Mouse (Mus musculus) retina, postnatal 7 days (tissue): ENCODE measurements around the gene D630045J12Rik.

Source experiments
- DNase-seq: peaks from one replicate; pipeline ENCODE4 v3.0.0-alpha.2; 2012; ENCODE audit warnings: low read depth, low spot score

Gene D630045J12Rik

DNA sequence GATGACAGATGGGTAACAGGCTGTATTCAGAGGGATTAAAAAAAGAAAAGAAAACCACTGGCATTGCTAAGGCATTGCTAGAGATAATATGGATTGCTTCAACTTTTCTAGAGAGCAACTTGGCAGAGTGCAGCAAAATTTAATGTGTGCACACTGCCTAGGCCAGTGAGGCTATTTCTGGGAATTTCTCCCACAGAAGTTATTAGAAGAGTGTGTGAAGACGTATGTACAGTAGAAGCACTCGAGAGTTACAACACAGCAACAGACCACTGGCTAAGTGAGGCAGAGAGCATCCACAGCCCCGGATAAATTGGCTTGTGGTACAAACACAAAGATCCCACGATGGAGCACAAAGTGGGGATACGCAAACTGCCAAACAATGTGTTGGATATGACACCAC lies 11.0 kb downstream of the D630045J12Rik start:
- DNase-seq = no peak

DNA sequence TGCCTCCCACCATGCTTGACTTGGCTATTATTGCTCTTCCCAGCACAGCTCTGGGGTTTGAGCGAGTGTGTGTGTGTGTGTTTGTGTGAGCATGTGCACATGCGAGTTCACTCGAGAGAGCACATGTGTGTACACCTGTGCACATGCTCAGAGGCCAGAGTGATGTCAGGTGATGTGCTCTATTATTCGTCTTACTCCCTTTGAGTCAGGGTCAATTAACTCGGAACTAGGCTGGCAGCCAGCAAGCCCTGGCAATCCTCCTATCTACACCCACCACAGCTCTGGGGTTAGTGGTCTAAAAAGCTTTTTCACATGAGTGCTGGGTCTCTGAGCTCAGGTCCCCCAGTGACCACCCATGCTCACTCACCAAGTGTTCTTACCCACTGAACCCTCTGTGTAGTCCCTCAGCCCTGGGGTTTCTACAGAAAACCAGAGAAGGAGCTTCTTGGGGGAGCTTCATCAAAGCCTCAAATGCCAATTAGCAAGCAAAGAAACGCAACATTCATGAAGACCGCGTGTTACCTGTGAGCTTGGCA lies 11.4 kb downstream of the D630045J12Rik start:
- DNase-seq = no peak

DNA sequence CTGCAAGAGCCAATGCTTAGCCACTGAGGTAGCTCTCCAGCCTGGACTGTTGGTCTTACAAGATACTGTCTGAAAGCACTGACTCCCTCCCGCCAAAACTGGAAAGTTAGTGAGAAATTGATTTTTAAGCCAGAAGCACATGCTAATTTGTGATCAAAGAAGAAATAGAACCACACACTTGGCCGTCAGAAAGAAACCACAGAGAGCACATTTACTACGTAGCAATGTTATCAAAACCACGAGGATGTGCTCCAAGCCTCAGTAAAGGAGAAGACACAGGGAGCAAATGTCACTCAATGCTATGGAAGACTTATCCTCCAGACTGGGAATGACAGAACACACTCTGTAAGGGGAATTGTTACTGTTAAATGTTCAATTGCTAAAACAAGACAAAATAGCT lies 12.3 kb downstream of the D630045J12Rik start:
- DNase-seq = no peak

DNA sequence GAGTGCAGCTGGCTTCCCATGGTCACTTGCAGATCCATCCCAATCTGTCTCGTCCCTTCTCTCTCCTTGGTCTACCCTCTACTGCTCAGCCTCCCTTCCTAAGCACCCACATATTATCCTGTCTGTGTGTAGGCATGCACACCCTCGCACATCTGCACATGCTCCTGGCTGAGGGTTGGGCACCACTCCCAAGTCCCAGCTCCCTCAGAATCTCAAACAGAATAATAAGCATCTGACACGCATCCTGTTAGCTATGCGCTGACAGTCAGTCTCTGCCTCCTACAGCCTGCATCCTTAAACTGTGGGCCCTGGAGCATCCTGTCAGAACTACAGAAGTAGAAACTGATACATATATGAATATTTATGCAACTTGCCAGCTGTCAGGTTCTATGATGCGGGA lies 13.2 kb downstream of the D630045J12Rik start:
- no peak for DNase-seq

DNA sequence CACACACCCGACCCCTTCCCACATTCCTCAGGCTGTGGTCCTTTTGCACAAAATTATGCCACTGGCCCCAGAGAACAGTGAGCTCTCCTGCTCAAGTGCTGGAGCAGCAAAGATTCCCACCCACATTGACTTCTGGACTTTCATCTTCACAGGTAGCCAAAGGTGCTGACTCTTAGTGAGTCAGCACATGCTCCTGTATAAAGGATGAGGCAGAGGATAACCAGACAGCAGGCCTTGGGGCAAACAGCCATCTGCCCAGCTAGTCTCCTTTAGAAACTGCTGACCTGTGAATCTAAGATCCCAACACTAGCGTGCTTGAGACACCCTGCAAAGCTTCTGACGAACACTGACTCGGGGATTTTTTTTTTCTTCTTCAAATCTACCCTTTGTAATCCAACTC lies 15.4 kb downstream of the D630045J12Rik start:
- DNase-seq = no peak

DNA sequence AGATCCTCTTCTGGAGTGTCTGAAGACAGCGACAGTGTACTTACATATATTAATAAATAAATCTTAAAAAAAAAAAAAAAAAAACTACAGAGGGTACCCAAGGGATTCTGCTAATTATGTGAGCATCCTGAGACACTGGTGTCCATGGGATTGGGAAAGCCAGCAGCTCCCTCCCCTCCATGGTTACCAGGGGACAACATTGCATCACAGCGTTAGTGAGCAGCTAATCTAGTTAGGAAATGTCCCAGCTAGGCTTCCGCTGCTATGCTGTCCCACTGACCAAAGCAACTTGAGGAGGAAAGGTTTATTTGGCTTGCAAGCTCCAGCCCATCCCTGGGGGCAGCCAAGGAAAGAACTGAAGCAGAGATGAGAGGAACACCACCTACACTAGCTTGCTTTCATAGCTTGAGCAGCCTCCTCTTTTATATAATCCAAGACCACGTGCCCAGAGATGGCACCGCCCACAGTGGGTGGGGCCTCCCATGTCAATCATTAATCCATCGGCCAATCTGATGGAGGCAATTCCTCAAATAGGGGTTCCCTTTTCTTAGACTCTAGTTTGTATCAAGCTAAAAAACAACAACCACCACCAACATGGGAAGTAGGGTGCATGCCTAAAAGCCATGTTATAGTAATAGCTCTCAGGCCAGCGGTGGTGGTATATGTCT lies 17.7 kb downstream of the D630045J12Rik start:
- no peak for DNase-seq

DNA sequence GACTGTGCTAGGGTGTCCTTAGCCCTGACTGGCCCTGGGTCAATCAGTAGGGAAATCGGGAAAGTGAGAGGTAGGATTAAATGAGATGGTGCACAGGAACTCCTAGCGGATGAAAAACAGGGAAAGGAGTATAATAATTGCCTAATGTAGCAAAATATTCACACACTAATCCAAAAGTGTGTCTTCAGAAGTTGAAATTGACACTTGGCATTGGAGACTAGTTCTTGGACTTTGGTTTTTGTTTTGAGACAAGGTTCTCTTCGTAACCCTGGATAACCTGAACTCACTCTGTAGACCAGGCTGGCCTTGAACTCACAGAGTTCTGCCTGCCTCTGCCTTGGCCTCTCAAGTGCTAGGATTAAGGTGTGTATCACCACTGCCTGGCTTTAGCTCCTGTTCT lies 20.0 kb downstream of the D630045J12Rik start:
- no peak for DNase-seq

DNA sequence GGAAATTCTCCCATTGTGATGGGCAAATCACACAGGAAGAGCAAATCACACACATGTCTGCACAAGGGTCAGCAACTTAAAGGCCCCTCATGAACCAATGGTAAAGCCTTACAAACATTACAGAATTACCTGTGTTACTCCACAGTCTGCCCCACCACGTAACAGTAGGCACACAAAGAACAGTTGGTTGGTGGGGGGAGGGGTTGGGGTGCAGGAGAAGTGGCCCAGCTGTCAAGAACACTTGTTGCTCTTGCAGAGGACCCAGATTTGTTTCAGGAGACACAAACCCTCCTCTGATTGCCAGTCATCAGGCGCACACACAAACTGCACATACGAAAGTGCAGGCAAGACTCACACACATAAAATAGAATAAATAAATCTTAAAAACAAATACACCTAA lies 20.9 kb downstream of the D630045J12Rik start:
- no peak for DNase-seq

DNA sequence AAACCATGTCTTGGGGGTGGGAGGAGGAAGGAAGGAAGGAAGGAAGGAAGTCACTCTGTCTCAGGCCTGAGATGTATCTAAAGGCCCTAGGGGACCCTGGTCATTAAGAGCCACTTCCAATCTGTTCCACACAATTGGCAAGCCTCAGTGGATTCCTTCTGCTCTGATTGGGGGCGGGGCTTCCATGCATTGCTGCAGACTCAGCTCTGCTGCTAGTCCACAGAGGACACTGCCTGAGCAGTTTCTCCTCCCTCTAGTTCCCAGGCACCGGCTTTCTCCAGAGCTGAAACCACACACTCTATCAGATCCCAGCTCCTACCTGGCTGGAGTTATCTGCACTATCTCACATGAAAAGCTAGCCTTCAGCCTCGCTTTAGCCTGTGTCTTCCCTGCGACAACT lies 21.8 kb downstream of the D630045J12Rik start:
- no peak for DNase-seq

DNA sequence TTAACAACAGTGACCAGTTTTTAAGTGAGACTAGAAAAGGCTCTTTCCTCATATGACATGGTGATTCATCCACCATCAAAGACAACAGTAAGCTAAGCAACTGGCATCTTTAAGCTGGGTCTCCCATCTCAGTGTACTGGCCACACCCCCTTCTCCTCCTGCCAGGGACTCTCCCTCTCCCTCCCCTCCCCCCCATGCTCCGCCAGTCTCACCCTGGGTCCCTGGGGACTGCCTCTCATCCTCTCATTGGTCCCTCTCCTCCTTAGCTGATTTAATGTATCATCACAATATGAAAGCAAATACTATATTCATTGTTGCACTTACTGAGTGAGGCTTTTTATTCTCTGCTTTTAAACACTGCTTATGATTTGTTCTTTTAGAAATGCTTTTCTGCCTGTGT lies 29.7 kb downstream of the D630045J12Rik start:
- no peak for DNase-seq

DNA sequence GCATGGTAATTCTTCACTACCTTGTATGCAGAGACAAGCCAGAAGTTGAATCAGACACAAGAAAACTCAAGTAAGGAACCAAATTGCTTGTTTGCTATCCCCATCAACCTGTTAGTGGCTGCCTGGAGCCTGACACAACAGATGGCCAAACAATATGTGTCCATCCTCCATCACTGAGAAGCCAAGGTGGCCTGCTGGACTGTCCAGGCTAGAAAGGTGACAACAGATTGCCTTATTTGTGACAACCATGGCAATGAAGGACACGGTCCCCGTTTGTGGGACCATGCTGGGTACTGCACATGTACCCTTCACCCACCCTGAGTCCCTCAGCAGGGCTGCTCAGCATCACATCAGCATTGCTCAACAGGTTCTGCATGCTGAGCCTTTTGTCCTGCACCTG lies 34.5 kb downstream of the D630045J12Rik start:
- DNase-seq = no peak

DNA sequence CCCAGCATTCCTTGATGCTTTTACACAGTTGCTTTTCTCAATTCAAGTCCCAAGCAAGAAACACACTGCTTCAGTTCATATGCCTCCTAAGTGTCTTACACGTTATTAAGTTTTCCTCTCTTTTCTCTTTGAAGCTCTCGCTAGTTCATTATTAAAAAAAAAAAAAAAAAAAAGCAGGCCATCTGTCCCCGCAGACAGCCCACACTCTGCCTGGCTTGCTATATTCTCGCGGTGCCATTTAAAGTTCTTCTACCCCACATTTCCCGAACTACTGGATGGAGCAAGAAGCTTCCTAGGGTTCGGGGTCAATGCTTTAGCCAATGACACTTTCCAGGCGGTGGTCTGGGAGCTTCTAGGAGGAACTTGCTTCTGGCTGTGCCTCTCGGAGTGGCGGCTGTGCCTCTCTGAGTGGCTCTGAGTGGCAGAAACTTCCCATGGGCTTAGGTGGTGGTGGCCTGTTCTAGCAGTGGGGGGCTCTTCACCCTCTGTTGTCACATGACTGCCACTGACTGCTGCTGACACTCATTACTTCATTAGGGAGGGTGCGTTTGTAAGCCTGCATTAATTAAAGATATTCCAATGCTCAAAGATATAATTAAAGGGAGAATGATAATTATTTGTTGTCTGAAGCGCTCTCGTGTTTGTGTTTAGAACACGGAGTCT lies 38.2 kb downstream of the D630045J12Rik start:
- DNase-seq = no peak

DNA sequence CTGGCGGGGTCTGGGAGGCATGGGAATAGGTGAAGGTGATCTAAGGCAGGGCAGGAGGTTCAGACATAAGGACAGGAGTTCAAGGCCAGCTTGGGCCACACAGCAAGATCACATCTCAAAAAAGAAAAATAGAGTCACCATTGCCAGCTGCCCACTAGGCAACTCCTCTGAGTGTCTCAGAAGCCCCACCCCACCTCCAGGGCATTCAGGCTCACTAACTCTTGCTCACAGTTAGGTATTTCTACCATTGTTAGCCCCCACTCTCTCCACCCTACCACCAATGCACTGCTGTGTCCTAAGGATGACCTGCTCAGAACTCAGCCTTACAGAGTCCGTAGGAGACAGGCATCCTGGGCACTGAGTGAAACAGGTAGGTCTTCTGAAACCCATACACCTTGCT lies 46.2 kb downstream of the D630045J12Rik start:
- DNase-seq = no peak

DNA sequence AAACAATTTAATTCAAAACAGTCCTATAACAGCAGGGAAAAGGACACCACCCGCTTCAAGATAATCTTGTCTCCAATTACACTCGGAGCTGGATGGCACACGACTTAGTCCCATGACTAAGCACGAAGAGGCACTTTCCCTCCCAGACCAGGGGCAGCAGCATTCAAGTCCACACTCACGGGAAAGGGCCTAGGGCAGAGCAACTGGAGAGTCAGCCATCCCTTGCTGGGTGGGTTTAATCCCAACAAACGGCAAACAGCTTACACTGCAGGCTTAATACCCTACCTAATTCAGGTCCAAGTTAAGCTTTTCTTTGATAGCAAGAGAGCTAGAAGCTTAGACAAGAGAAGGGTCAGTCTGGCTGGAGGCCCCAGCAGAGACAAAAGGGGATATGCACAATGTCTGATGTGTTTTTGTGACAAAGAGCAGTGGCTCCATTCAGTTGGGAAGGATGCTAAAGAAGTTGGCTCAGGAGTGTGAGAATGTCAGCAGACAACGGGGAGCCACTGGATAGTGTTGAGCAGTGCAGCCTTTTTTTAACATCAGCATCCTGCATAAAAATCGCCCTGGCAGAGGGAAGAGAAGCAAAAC lies 46.8 kb downstream of the D630045J12Rik start:
- peak; percentile 25 for DNase-seq

DNA sequence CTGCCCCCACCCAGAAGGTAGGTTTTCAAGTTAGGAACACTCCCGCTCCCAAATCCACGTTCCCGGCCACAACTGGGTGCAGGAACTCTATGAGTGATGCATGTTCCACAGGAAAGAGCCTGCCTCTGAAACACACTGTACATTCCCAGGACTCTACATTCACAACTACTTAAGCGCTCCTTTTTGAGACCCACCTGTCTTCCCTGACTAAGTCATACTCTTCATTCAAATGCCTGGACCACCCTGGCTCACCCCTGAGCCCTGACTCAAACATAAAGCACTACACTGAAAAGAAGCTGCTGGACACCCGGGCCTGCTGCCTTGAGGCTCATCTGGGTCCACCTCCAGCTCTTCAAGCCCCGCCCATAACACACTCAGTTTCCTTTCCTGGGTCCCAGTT lies 48.4 kb downstream of the D630045J12Rik start:
- DNase-seq = no peak

DNA sequence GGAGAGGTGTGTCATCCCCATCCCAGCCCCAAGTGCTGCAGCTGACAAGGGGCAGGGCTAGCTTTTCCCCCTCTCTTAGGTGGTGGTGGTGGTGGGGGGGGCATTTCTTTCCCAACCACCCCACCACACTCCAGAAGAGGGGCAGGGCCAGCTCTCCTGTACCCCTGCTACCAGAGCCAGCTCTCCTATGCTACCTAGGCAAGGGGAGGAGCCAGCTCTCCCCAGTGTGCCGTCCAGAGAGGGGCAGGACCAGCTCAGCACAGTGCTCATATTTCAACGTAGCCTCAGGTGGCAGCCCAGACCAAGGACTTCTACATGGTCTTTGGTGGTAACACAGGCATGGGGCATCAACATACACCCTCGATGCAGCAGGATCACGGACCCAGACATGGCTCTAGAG lies 50.0 kb downstream of the D630045J12Rik start:
- no peak for DNase-seq

DNA sequence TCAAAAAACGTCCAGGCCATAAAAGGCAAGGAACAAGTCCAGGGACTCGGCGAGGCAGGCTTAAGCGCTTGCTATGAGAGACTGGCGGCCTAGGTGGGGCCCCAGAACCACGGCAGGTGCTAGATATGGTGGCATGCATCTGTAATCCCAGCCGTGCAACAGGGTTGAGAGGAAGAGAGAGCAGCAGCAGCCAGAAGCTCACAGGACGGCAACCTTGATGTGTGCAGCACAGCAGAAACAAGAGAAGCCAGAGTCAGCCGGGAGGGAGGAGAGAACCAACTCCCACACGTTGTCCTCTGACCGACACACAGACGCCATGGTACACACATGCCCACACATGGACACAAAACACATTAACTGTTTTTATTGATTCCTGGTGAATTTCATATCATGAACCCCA lies 51.0 kb downstream of the D630045J12Rik start:
- no peak for DNase-seq

DNA sequence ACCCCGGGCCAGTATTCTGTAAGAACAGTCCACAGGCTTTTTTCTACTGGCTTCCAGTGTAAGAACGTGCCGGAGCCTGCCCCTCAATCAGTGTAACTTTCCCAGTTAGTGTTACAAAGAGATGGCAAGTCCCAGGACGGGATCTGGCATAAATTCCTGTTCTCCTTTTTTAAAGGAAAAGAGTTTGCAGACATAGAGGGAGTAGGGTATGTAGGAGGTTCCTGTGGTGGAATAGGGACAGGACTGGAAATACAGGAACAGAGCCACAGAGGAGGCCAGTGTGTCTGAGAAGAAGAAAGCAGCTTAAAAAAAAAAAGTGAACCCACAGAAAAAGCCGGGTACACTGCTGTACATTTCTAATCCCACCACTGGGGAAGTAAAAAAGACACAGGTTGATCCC lies 52.3 kb downstream of the D630045J12Rik start:
- DNase-seq = no peak

DNA sequence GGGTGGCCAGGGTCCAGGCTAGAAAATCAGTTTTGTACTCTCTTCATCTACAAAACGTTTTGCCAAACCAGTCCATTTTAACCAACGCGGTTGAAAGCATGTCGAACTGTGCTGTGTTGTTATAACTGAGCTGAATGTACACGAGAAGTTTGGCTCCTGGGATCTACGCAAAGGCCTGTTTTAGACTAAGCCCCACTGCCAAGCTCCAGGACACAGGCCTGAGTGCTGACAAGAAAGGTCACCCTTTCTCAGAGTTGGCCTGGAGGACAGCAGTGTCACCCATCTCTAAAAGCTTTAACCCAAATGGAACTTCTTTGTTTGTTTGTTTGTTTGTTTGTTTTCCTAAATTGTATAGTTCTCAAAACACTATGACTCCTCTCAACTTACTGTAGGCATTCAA lies 54.2 kb downstream of the D630045J12Rik start:
- DNase-seq = no peak

DNA sequence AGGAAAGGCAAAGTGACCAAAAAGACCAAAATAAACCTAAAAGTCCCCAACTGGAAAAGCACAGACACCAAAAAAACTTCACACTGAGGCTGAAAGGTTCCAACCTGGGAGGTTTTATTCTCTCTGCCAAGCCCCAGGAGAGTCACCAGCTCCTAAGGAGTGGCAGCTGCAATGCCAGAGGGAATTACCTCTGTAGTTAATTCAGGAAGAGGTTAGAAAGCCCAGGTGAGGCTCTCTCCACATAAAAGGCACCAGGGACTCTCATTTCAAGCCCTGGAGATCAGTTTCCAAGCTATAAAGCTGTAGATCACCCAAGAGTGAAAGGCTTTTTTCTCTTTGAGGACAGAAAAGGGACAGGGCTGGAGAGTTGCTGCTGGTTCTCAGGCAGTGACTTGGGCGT lies 55.1 kb downstream of the D630045J12Rik start:
- no peak for DNase-seq

DNA sequence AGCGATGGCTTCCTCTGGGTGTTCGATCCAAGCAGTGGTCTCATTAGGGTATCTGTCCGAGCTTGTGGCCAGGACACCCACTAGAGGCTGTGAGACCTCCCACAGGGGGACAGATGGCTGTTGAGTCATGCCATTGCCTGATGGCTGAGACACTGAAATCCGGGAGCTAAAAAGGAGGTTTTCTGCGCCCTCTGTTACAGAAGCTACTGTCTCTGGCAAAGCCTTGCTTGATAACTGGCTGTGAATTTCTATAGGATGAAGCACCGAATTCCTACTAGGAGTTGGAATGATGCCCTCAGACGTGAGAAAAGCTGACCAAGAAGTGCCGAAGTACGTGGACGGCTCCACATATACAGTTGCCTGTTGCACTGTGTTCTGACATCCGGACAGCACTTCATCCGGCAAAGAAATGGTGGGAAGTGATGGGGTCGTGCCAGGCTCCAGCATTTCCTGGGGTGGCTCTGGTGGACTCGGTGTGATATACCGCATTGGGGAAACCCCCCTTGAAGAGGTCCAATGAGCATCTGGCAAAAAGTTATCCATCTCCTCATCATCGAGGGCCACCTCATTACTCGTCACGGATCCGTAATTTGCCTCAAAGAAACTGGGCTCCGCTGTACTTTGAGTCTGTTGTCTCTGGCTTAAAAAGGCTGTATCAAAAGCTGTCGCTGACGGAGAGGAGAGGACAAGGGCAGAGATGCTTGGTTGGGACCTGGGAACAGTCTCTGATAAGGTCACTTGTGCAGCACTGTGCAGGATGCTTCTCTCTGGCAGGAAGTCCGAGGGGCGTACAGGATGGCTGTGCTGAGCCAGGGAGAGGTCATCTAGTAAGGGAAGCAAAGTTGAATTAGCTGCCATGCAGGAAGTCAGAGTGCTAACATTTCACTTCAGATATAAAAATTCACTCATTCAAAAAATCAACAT lies 57.3 kb downstream of the D630045J12Rik start:
- no peak for DNase-seq

DNA sequence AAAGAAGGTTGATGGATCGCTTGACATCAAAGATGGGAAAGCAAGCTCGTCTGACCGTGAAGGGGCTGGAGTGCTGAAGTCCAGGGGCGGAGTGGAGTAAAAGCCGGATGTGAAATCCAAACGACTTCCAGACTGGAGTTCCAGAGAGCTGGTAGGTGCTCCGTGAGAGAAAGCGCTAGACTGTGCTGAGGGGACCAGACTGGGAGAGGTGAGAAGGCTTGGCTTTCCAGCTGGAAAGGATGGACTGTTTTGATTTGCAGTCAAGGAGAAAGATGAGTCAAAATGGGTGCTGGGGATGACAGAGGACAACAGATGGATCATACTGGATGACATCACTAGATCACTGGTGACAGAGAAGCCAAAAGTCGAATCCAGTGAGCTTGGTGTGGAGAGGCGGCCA lies 58.5 kb downstream of the D630045J12Rik start:
- no peak for DNase-seq
